Mouse (Mus musculus) heart, postnatal 25 days (tissue): ENCODE results near the gene Hist2h3c1. TPM values are rescaled to one million over a fixed set of nuclear protein-coding genes. Genes with fewer than 3 reads are reported as not detected.
"Not testable (repeated sequence)": the region's sequence is repeated elsewhere in the genome, so short reads cannot be mapped to it uniquely, and the experiment has no call there.

Source experiments
- DNase-seq: peaks from one replicate; pipeline ENCODE4 v3.0.0; 2022; ENCODE audit warnings: low spot score
- intact Hi-C: fragments of 180-260 bp; cut with DNase I; formaldehyde crosslinking; loops from one replicate; pipeline ENCODE4 v1.15.1; 2025
- total RNA-seq, 2 experiments: library from RNA; stranded (reverse); gene quantifications; 2 replicates each; pipeline ENCODE4 v1.2.3; 2021

Gene Hist2h3c1
- total RNA-seq: not detected

DNA sequence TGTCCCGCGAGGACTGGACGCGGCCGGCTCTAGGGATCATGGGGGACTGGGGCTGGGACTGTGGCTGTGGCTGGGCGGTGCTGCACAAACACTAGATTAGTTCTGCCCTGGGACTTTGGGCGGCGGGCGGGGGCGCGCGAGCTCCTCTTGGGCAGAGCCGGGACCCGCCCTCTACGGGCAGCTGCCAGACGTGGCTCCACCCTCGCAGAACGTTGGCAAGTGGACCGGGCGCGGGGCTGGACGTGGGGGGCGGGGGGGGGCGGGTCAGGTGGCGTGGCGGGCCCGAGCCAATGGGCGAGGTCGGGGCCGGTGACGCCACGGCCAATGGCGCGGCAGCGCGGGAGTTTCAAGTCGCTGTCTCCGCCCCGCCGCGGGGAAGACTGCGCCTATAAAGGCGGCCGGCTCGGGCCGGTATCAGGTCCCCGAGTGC, at the start of gene Hist2h3c1:
Gene Hist2h3c1 (plus strand): TSS at position 259 of the 430 bp plus-strand sequence.
- intact Hi-C loops, DNase-seq: not testable (repeated sequence)

DNA sequence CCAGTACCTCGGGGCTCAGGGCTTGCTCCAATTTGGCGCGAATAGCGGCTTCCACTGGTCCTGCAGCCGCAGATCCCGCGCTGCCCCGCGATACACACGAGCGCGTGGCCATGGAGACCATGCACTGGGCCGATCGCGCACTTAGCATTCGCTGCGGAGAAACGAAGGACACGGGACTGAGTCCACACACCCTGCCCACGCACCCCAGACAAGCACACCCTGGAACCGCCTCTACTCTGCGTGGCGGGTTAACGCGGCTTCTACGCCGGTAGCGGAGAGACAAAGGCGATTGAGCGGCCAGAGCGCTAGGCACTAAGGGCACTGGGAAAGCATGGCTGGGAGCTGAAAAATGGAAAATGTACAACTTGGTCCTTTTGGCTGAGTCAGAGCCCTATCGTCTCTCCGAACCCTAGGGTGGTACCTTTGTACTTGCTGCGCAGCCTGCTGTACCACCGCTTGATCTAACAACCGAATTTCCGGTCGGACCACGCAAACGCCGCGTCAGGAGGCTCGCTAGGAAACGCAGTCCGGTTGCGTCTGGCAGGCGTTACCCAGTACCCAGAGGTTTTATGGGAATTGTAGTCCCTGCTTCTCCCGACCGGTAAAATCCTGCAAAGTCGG, 49.2 kb upstream of the Hist2h3c1 start:
- DNase-seq: peak; percentile 81
- intact Hi-C loops: no loop called here

DNA sequence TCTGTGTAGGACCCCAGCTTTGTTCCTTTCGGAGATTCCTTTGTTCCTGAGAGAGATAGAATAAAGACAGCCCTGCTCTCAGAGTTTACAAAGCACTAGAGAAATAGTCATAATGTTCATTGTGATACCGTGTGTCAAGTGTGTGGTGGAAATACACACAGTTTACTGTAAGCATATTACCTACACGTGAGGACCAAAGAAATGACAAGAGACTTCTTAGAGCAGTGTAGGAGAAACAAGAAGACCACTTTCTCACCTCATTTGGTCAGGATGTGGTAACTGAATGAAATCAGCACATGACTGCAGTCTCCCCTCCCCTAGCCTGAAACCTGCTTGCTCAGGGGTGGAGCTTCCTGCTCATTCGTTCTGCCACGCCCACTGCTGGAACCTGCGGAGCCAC, 48.3 kb upstream of the Hist2h3c1 start:
- no peak for DNase-seq
- intact Hi-C loops: no loop called here

DNA sequence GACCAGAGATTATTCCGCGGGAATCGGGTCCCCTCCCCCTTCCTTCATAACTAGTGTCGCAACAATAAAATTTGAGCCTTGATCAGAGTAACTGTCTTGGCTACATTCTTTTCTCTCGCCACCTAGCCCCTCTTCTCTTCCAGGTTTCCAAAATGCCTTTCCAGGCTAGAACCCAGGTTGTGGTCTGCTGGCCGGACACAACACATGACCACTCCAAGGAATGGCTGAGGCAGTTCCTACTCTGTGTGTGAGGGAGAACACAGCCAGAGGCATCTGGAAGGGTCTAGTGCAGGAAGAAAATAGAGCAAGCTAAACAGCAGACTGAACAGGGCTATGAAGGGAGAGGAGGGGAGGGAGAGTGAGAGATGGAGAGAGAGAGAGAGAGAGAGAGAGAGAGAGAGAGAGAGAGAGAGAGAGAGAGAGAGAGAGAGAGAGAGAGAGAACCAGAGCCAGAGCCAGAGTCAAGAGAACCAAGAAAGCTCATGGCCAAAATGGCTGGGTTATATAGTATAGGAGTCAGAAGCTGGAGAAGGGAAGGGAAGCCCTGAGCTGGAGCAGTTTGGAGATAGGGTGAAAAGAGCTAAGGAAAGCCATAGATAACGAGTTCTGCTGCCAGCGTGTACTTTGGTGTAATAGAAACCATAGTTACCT, 47.8 kb upstream of the Hist2h3c1 start:
- intact Hi-C loops, DNase-seq: not testable (repeated sequence)

DNA sequence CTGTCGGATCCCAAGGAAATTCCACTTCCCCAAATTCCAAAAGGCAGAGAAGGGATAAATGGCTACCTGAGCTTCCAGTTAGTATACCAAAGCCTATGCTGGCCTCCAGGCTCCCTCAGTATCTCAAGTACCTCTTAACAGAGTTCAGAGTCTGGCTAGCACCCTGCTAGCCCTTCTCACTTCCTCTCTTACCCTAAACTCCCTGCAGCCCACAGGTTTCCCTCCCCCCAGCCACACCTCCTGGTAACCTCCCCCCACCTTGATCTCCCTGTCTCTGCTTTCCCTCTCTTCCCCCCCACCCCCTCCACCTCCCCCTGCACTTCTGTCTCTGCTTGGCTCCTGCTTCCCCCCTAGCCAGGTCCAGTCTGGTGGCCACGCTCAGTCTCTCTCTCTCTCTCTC, 46.8 kb upstream of the Hist2h3c1 start:
- no peak for DNase-seq
- intact Hi-C loops: no loop called here

DNA sequence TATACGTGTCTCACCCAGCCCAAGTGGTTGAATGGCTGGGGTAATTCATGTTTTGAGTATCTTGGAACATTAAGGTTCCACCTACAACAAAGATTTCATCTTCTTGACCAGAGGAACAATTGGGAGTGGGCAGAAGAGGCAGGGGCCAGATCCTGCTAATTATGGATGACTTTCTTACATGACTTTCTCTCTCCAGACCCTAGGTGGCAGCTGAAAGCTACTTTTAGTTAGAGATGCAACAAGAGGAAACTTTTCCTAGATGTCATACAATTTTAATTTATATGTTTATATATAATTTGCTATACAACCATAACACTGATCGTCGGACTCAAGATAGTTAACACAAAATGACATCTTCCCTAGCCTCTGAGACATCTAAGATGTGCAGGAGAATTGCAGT, 38.7 kb upstream of the Hist2h3c1 start:
- intact Hi-C loops: no loop called here
- no peak for DNase-seq

DNA sequence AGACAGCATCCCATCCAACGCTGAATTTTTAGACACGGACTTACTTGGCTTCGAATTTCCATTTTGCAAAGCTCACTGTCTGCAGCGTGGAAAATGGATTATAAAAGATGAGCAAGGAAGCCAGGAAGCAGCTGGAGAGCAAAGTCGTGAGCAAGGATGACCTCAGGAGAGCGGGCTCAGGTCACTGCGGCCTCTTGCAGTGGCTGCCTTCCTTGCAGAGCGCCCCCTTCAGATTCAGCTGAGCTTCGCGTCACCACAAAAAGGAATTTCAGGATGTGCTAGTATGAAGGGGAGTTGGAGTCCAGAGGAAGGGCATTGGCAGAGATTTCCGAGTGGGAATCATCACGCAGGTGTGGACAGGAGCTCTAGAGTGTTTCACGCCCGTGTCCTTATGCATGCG, 37.2 kb upstream of the Hist2h3c1 start:
- intact Hi-C loops: no loop called here
- DNase-seq: no peak

DNA sequence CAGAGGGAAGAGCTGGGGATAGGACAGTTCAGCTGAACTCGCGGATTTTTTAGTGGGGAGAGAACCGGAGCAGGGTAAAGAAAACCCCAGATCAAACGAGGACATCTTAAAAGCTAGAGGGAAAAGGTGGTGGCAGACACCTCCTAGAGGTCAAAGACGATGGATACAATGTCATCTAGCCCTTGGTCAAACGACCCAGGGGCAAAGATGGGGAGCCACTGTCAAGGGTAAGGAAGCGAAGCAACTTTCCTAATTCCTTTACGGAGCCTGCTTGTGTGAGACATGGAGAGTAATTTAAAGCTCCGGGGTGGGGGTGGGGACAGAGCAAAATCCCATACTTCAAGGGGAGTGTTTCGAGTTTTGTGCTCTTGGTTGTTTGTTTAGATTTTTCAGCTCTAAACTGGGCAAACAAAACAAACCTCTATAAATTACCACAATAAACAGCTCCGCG, 27.3 kb upstream of the Hist2h3c1 start:
- intact Hi-C loops: loop anchor here (2.0 kb wide), 1 partner anchor 48 kb away; no protein-coding TSS in a partner anchor
- DNase-seq: no peak

DNA sequence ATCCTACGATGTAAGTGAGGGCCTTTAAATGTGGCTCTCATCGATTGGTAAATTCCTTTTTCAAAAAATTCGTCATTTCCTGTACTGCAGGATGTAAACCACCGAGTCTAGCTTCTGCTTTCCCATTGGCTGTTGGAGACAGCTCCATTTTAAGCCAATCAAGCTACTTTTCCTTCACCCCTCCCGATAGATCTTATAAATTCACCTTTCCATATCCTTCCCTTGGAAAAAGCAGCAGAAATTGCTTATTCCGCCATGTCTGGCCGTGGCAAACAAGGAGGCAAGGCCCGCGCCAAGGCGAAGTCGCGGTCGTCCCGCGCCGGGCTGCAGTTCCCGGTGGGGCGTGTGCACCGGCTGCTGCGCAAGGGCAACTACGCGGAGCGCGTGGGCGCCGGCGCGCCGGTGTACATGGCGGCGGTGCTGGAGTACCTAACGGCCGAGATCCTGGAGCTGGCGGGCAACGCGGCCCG, 26.8 kb upstream of the Hist2h3c1 start, which contains the start of the genes Bola1 and Hist2h2ab:
Gene Bola1 (minus strand): TSS at position 49 of the 470 bp plus-strand sequence.
Gene Hist2h2ab (plus strand): TSS at position 205 of the 470 bp plus-strand sequence.
- peak; percentile 61 for DNase-seq
- intact Hi-C loops: loop anchor here (2.0 kb wide), 2 partner anchors 49 kb away; partner anchors contain the start of genes Hist2h2bb and Hist2h3b

DNA sequence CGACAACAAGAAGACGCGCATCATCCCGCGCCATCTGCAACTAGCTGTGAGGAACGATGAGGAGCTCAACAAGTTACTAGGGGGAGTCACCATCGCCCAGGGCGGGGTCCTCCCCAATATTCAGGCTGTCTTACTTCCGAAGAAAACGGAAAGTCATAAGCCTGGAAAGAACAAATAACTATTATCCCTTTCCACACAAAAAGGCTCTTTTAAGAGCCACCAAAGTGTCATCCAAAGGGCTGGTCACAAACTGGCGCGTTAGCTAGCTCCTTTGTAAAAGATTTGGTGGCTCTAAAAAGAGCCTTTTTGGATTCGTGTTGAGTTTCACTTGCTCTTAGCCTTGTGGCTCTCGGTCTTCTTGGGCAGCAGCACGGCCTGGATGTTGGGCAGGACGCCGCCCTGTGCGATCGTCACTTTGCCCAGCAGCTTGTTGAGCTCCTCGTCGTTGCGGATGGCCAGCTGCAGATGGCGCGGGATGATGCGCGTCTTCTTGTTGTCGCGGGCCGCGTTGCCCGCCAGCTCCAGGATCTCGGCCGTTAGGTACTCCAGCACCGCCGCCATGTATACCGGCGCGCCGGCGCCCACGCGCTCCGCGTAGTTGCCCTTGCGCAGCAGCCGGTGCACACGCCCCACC, 26.2 kb upstream of the Hist2h3c1 start:
- intact Hi-C loops: loop anchor here (2.0 kb wide), 1 partner anchor 49 kb away; the partner anchor contains the start of genes Hist2h2bb and Hist2h3b
- DNase-seq: not testable (repeated sequence)

DNA sequence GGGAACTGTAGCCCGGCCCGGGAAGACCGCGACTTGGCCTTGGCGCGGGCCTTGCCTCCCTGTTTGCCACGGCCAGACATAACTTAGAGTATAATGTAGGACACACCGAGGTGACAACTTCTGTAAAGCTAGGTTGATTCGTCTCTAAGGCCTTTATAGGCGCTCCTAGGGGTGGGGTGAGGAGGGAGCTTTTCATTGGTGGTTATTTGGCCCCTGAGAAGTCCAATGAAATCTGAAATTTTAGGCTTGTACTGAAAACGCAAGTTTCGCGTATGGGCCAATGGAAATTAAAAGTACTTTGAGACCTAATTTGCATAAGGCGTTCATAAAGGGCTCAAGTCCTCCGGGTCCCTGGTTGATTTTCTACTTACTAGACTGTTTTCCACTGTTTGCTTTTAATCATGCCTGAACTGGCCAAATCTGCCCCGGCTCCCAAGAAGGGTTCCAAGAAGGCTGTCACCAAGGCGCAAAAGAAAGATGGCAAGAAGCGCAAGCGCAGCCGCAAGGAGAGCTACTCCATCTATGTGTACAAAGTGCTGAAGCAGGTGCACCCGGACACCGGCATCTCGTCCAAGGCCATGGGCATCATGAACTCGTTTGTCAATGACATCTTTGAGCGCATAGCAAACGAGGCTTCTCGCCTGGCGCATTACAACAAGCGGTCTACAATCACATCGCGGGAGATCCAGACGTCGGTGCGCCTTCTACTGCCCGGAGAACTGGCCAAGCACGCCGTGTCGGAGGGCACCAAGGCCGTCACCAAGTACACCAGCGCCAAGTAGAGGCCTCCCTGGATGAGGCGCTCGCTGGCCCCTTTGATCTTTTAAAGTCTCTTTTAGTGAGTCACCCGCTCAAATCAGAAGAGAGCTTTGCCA, 25.5 kb upstream of the Hist2h3c1 start, which contains the start of the genes Hist2h2ac and Hist2h2be:
Gene Hist2h2ac (minus strand): TSS at position 116 of the 875 bp plus-strand sequence.
Gene Hist2h2be (plus strand): TSS at position 355 of the 875 bp plus-strand sequence.
- peak; percentile 83 for DNase-seq

DNA sequence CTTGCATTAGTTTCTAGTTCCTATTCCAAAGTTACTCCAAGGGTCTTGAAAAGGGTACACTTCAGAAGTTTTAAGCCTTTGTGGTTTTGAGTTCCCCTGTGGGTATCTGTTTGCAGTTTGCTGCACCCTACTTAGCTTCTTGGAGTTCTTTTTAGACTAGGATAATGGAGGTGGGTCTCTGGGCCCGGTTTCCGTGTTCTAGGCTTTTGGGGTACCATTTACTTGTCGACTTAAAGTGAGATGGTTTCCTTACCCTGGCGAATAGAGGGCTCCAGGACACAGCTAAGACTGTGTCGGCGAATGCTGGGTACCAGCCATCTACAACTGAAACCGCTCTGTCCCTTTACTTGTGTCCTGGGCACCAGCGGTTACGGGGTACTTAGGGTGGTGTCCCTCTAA, 24.8 kb upstream of the Hist2h3c1 start:
- DNase-seq: no peak
- intact Hi-C loops: loop anchor here (2.0 kb wide), 1 partner anchor 47 kb away; the partner anchor contains the start of genes Hist2h2bb and Hist2h3b

More for the DNA sequence above, 25.5 kb upstream of the Hist2h3c1 start, which contains the start of the genes Hist2h2ac and Hist2h2be:
- intact Hi-C loops: loop anchor here (2.0 kb wide), 1 partner anchor 48 kb away; the partner anchor contains the start of genes Hist2h2bb and Hist2h3b

DNA sequence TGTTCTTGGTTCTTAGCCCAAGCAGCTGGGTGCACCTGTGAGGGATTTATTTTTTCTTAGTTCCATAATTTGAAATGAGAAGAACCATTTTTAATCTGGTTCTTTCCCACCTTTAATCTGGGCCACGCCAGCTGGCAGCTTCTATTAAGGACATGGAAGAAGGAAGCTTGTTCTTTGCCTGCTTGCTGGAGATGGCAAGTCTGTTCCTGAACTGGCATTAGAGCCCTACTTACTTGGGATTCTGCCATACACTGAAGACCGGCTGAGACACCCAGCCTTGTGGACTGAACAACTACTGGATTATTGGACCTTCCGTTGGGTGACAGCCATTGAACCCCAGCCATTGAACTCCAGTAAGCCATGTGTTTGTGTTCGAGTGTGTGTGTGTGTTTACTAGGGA, 23.7 kb upstream of the Hist2h3c1 start:
- intact Hi-C loops: no loop called here
- DNase-seq: no peak

DNA sequence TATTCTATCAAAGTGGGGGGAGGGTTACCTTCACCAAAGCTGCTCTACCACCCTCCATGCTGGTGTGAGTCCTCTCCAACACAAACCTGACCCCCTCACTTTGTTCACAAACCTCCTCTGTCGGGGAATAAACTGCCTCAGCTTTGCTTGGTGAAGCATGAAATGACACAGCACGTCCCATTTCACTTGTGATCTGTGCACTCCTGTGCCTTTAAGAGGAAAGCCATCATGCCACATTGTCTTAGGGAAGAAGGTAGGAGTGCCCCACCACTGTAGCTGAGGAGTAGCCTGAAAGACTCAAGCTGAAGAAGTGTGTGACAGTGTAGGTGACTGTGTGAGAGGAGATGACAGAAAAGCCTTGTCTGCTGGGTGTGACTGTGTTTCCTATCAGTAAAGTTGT, 21.1 kb upstream of the Hist2h3c1 start:
- no peak for DNase-seq
- intact Hi-C loops: no loop called here

DNA sequence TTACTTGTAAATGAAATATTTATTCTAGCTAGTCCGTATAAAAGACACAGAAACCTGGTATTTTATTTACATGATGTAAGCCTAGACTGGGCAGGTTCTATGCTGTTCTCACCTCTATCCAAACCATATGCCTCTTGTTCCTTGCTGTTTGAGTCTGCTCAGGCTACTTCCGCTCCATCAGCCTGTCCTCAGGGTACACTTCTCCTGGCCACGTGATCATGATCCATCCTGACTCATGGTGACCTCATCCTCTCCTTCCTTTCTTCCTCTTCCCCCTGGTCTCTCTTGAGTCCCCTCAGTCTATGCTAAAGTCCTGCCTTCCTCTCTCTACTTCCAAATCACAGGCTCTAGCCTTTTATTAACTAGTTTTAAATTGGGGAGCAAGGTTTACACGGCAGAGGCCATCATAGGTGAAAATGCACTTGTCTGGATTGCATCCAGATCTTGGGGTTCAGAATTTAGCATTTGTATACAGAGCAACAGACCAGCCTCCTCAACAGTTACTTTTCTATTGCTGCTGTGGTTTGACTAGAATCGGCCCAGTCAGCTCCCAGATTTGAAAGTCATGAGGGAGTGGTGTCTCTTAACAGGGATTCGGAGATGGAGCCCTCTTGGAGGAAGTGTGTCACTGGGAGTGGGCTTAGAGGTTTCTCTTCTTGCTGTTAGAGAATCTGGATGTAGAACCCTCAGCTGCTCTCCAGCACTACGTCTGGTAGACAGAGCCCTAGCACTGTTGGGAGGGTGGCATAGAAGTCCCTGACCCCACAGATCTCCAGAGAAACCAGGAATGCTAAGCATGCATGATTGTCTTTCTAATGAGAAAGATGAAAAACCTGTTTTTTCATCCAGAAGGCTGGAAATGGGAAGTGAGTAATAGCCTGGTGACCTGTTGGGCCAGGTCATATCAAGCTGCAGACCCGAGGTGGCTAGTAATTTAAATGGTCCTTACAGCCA, 19.5 kb upstream of the Hist2h3c1 start:
- intact Hi-C loops: no loop called here
- DNase-seq: no peak

DNA sequence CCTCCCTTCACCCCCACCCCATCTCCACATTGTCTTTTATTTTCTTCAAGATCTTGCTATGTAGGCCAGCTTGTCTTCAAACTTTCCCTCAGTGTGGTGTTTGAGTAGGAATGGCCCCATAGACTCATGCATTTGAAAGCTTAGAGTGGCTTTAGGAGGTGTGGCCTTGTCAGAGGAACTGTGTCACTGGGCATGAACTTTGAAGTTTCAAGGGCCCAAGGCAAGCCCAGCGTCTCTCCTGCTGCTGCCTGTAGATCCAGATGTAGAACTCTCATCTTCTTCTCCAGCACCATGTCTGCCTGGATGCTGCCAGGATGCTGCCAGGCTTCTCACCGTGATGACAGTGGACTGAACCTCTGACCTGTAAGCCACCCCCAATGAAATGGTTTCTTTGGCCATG, 17.7 kb upstream of the Hist2h3c1 start:
- no peak for DNase-seq
- intact Hi-C loops: no loop called here

DNA sequence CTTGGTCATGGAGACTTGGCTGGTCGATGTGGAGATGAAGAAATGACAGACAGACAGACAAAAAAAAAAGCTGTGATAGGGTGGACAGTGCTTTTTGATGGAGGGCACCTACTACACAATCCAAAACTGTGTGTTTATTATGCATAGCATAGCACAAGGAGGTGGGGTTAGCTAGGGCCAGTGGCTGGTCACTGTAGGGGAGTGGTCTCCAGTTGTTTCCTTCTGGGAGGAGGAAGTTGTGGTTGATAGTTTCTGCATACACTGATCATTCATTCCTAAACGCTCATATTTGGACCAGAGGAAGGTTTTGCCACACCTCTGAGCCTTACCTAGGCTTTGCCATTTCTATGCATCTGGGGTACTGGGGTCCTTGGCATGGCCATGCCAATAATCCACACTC, 16.1 kb upstream of the Hist2h3c1 start:
- DNase-seq: no peak
- intact Hi-C loops: no loop called here
